Mouse (Mus musculus) intestine, postnatal 0 days (tissue): ENCODE results near the gene Hspa5. TPM values are rescaled to one million over a fixed set of nuclear protein-coding genes. Genes with fewer than 3 reads are reported as not detected.
A peak's percentile ranks its signal among the peaks of the same experiment; 100 is the strongest.

Experiments
- ATAC-seq: fragments of 200-750 bp; cut with Nextera tagmentation; 2 replicates; pipeline ENCODE4 v1.8.0; 2017; ENCODE audit warnings: mild to moderate bottlenecking, moderate TSS enrichment, moderate library complexity
- H3K27ac ChIP-seq: fragments of 300-500 bp; sonication (generic); 2 replicates; pipeline ENCODE4 v1.5.1; 2014; ENCODE audit warnings: mild to moderate bottlenecking, low read depth, low read length, moderate library complexity
- H3K27me3 ChIP-seq: fragments of 300-500 bp; sonication (generic); replicated peaks from 2 replicates; pipeline ENCODE4 v1.6.1; 2014; ENCODE audit warnings: low read length, mixed read lengths; ENCODE audit not compliant: control insufficient read depth, insufficient read depth
- H3K36me3 ChIP-seq: fragments of 300-500 bp; sonication (generic); 2 replicates; pipeline ENCODE4 v1.6.1; 2014; ENCODE audit warnings: mild to moderate bottlenecking, moderate library complexity; ENCODE audit not compliant: control insufficient read depth, insufficient read depth
- H3K4me1 ChIP-seq: fragments of 300-500 bp; sonication (generic); replicated peaks from 2 replicates; pipeline ENCODE4 v1.6.1; 2014; ENCODE audit warnings: antibody characterized with exemption, low read length, mixed read lengths; ENCODE audit not compliant: control insufficient read depth, insufficient read depth
- H3K4me2 ChIP-seq: fragments of 300-500 bp; sonication (generic); replicated peaks from 2 replicates; pipeline ENCODE4 v1.6.1; 2014; ENCODE audit warnings: low read depth, mild to moderate bottlenecking, moderate library complexity
- H3K4me3 ChIP-seq: fragments of 300-500 bp; sonication (generic); 2 replicates; pipeline ENCODE4 v1.5.1; 2014; ENCODE audit warnings: low read depth, low read length
- H3K9ac ChIP-seq: fragments of 300-500 bp; sonication (generic); 2 replicates; pipeline ENCODE4 v1.6.1; 2014; ENCODE audit warnings: mild to moderate bottlenecking, low read depth, low read length
- H3K9me3 ChIP-seq: fragments of 300-500 bp; sonication (generic); 2 replicates; pipeline ENCODE4 v1.6.1; 2016; ENCODE audit warnings: mixed run types; ENCODE audit not compliant: control insufficient read depth
- CTCF ChIP-seq: sonication (generic); IDR thresholded peaks from 2 replicates; pipeline ENCODE4 v1.5.1; 2016; ENCODE audit warnings: low read depth, mild to moderate bottlenecking, control low read depth, antibody characterized with exemption, moderate library complexity
- WGBS: fragments of 180-500 bp; shearing (Covaris S2); extraction: QIAGEN DNeasy Blood & Tissue Kit; methylation state at CpG from one replicate; pipeline ENCODE4 v1.1.7; 2014; 5-methylcytosine and 5-hydroxymethylcytosine counted together
- polyA plus RNA-seq: library from polyadenylated mRNA; unstranded; fragments of >200 nt; fragmentation: Nextera tagmentation; extraction: Ambion mirVana; gene quantifications from 2 replicates; pipeline ENCODE4 v1.2.1, GENCODE M21; 2015

Gene Hspa5
- polyA plus RNA-seq, 1 experiment from 2014 or later = 457 TPM

DNA sequence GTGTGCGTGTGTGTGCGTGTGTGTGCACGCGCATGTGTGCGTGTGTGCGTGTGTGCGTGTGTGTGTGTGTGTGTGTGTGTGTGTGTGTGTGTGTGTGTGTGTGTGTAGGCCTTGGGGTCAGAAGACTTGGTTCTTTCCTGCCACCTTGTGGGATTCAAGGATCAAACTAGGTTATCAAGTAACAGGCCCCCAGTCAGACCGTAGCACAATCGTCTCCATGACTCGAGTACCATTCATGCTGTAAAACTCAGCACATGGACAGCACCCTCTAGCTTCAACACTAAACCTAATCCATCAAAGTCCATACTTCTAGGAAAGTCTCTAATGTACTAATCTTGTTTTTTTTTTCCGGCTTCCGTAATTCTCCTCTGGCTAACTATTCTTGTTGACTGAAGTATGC is 7.0 kb upstream of the Hspa5 start:
- Histone ChIP-seq H3K9me3 (no peaks in the 10 kb centered on the region), H3K4me3 (no peak overlapping the region), H3K4me2 (no peak overlapping the region), H3K4me1 (no peaks in the 10 kb centered on the region), H3K9ac (no peak overlapping the region), H3K27ac (no peak overlapping the region), H3K36me3 (no peaks in the 10 kb centered on the region), H3K27me3 (no peaks in the 10 kb centered on the region)
- no peak for TF ChIP-seq CTCF
- 61% methylated on average over 12 of the region's 12 CpGs for WGBS
- no peak for ATAC-seq

DNA sequence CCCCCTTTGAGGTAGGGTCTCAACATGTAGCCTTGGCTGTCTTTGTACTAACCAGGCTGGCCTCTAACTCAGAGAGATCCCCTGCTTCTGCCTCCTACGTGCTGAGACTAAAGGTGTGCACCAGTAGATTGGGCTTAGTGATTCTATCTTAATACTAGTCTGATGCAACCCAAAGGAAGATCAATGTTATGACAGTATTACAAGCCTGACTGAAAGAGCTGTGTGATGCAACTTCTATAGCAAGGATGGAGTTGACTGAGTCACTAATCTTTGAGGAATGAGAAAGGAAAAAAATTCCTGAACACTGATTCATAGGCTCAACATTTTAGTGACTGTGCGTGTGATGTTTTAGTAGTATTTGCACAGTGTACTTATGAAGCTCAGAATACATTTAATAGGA is 1.7 kb upstream of the Hspa5 start:
- ATAC-seq = no peak
- H3K4me3 ChIP-seq = no peak overlapping the region
- WGBS = 70% methylated on average over 2 of the region's 2 CpGs
- H3K9me3 ChIP-seq = no peaks in the 10 kb centered on the region
- 0 out of 2 replicates have a peak overlapping the region, but pooled peaks have one; percentile 73 for H3K4me2 ChIP-seq
- no peak overlapping the region for H3K27ac ChIP-seq
- H3K36me3 ChIP-seq = peaks cover 15% of the 10 kb centered on the region
- 0 out of 2 replicates have a peak, but pooled peaks cover 12% of the 10 kb centered on the region for H3K4me1 ChIP-seq
- H3K27me3 ChIP-seq = no peaks in the 10 kb centered on the region
- TF ChIP-seq CTCF = no peak
- H3K9ac ChIP-seq = no peak overlapping the region

DNA sequence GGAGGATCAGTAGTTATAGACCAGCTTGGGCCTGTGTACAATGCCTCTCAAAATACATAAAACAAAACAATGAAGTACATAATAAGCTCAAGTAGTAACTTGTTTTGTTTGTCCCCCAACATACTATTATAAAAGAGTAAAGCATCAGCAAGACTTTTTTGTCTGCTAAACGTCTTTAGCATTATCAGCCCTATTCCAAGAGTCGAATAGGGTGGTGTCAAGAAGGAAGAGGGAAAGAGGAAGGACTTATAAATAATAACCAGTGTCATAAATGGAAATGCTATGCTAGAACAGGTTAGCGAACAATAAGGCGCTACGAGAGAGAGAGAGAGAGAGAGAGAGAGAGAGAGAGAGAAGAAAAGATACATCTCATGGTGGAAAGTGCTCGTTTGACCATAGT is 819 bp upstream of the Hspa5 start:
- Histone ChIP-seq H3K9me3 (no peaks in the 10 kb centered on the region), H3K27ac (peak overlapping the region; percentile 84), H3K36me3 (peaks cover 24% of the 10 kb centered on the region), H3K9ac (peak overlapping the region; percentile 87), H3K4me1 (0 out of 2 replicates have a peak, but pooled peaks cover 12% of the 10 kb centered on the region), H3K27me3 (no peaks in the 10 kb centered on the region), H3K4me3 (peak overlapping the region; percentile 87), H3K4me2 (peak overlapping the region; percentile 73)
- no peak for TF ChIP-seq CTCF
- WGBS = 0% methylated on average over 6 of the region's 6 CpGs
- ATAC-seq = no peak

DNA sequence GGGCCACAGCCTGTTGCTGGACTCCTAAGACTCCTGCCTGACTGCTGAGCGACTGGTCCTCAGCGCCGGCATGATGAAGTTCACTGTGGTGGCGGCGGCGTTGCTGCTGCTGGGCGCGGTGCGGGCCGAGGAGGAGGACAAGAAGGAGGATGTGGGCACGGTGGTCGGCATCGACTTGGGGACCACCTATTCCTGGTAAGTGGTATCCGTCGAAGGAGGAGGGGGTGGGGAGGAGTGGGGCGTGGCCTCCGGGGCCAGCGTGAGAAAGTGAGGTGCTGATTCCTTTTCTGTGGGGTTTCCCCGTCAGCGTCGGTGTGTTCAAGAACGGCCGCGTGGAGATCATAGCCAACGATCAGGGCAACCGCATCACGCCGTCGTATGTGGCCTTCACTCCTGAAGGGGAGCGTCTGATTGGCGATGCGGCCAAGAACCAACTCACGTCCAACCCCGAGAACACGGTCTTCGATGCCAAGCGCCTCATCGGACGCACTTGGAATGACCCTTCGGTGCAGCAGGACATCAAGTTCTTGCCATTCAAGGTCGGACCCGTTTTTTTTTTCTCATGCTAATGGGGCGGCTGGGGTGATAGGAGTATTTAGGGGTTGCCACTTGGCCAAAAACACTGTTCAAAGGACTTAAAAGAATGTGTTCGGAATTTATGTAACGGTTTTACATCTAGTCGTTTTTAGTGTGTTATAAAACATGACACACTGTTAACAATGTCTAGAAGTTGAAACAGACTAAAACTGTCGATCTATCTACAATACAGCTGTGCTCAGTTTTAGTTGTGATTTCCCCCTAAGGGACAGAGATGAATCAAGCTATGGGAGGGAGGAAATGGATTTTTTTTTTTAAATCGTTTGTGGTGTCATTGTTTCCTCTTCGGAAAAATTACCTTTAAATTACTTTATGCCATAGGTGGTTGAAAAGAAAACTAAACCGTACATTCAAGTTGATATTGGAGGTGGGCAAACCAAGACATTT is 774 bp downstream of the Hspa5 start:
- Histone ChIP-seq H3K27ac (peak overlapping the region; percentile 90), H3K4me1 (0 out of 2 replicates have a peak, but pooled peaks cover 12% of the 10 kb centered on the region), H3K27me3 (no peaks in the 10 kb centered on the region), H3K4me3 (peak overlapping the region; percentile 87), H3K9me3 (no peaks in the 10 kb centered on the region), H3K36me3 (peaks cover 40% of the 10 kb centered on the region), H3K9ac (peak overlapping the region; percentile 93), H3K4me2 (peak overlapping the region; percentile 70)
- ATAC-seq = peak; percentile 9
- no peak for TF ChIP-seq CTCF
- WGBS = 1% methylated on average over 50 of the region's 50 CpGs

GRCm38 (mm10) chr2:34773673-34774072 is 1.9 kb downstream of the Hspa5 start:
- Histone ChIP-seq H3K27ac (no peak overlapping the region; the same call in 1 of the 2 replicates), H3K27me3 (no peaks in the 10 kb centered on the region), H3K4me1 (0 out of 2 replicates have a peak, but pooled peaks cover 12% of the 10 kb centered on the region), H3K36me3 (peaks cover 51% of the 10 kb centered on the region), H3K9me3 (no peaks in the 10 kb centered on the region), H3K9ac (no peak overlapping the region), H3K4me3 (peak overlapping the region; percentile 87; the same call in 1 of the 2 replicates), H3K4me2 (peak overlapping the region; percentile 70)
- TF ChIP-seq CTCF = no peak
- ATAC-seq = no peak
- WGBS = 63% methylated on average over 4 of the region's 4 CpGs

- no peak overlapping the region for H3K9ac ChIP-seq
- peaks cover 58% of the 10 kb centered on the region for H3K36me3 ChIP-seq
- no peak for ATAC-seq
- 0 out of 2 replicates have a peak overlapping the region, but pooled peaks have one; percentile 16 for H3K4me3 ChIP-seq
- H3K27me3 ChIP-seq = no peaks in the 10 kb centered on the region
- H3K9me3 ChIP-seq = no peaks in the 10 kb centered on the region
- peak overlapping the region; percentile 15; the same call in 1 of the 2 replicates for H3K27ac ChIP-seq
- no peak for TF ChIP-seq CTCF
- peak overlapping the region; percentile 70 for H3K4me2 ChIP-seq
- 0 out of 2 replicates have a peak, but pooled peaks cover 12% of the 10 kb centered on the region for H3K4me1 ChIP-seq
- WGBS = 68% methylated on average over 6 of the region's 6 CpGs
These were observed 2.7 kb downstream of the Hspa5 start for GRCm38 (mm10) chr2:34774493-34774892.
